Mouse (Mus musculus) thymus, postnatal 36 days (tissue): ENCODE data around the gene Rubcnl.

Experiments used
- DNase-seq, 2 experiments: peaks; one replicate each; pipeline ENCODE4 v3.0.0; 2022; ENCODE audit warnings: mixed read lengths in 2 of 2

Rubcnl gene

GRCm38 (mm10) chr14:75017877-75018825 is 2.3 kb downstream of the Rubcnl start:
- DNase-seq: no peak

GRCm38 (mm10) chr14:75018829-75019228 is 3.0 kb downstream of the Rubcnl start:
- DNase-seq: no peak

- DNase-seq: no peak
These were observed 4.9 kb downstream of the Rubcnl start for GRCm38 (mm10) chr14:75020581-75021253.

- no peak for DNase-seq
These were observed 6.7 kb downstream of the Rubcnl start for GRCm38 (mm10) chr14:75022522-75022921.

- no peak for DNase-seq
These were observed 9.2 kb downstream of the Rubcnl start for GRCm38 (mm10) chr14:75024793-75025710.

- DNase-seq: no peak
These were observed 14.9 kb downstream of the Rubcnl start for GRCm38 (mm10) chr14:75030764-75031163.

GRCm38 (mm10) chr14:75031999-75032575 is 16.3 kb downstream of the Rubcnl start:
- DNase-seq: no peak

GRCm38 (mm10) chr14:75032742-75033141 is 16.9 kb downstream of the Rubcnl start:
- no peak for DNase-seq

GRCm38 (mm10) chr14:75034240-75034639 is 18.4 kb downstream of the Rubcnl start:
- DNase-seq: peak; percentile 24 to 27

GRCm38 (mm10) chr14:75035431-75035830 is 19.6 kb downstream of the Rubcnl start:
- DNase-seq: no peak

- DNase-seq: no peak
These were observed 29.4 kb downstream of the Rubcnl start for GRCm38 (mm10) chr14:75045184-75045583.

GRCm38 (mm10) chr14:75052451-75052850 is 36.6 kb downstream of the Rubcnl start:
- no peak for DNase-seq

- DNase-seq: no peak
These were observed 38.9 kb downstream of the Rubcnl start for GRCm38 (mm10) chr14:75054455-75055343.

GRCm38 (mm10) chr14:75056861-75057431 is 41.1 kb downstream of the Rubcnl start:
- peak in 1 of 2 experiments; percentile 23 for DNase-seq

GRCm38 (mm10) chr14:75060562-75060961 is 44.7 kb downstream of the Rubcnl start:
- DNase-seq: peak in 1 of 2 experiments; percentile 18

- no peak for DNase-seq
These were observed 48.1 kb downstream of the Rubcnl start for GRCm38 (mm10) chr14:75063936-75064335.

GRCm38 (mm10) chr14:75064520-75064919 is 48.7 kb downstream of the Rubcnl start:
- peak in 1 of 2 experiments; percentile 17 for DNase-seq

- DNase-seq: no peak
These were observed 49.4 kb downstream of the Rubcnl start for GRCm38 (mm10) chr14:75065211-75065610.

- DNase-seq: peak; percentile 60 to 67
These were observed 52.7 kb downstream of the Rubcnl start for GRCm38 (mm10) chr14:75068430-75069112.

GRCm38 (mm10) chr14:75069356-75069979 is 53.6 kb downstream of the Rubcnl start:
- DNase-seq: peak; percentile 73 to 77
